Mouse (Mus musculus): ENCODE measurements around the gene Mxra7.

Mxra7 gene

GRCm38 (mm10) chr11:116775407-116775806 is 52.4 kb downstream of the Mxra7 start, which contains the start of gene St6galnac1:
TSS of gene St6galnac1 (minus strand) at chr11:116775507.
- no peak for DNase-seq (ENCODE audit: low spot score)

- DNase-seq (ENCODE audit: low spot score) = no peak
These were observed 54.6 kb downstream of the Mxra7 start for GRCm38 (mm10) chr11:116773205-116773604.

- no peak for DNase-seq (ENCODE audit: low spot score)
These were observed 58.0 kb downstream of the Mxra7 start for GRCm38 (mm10) chr11:116769873-116770272.

DNA sequence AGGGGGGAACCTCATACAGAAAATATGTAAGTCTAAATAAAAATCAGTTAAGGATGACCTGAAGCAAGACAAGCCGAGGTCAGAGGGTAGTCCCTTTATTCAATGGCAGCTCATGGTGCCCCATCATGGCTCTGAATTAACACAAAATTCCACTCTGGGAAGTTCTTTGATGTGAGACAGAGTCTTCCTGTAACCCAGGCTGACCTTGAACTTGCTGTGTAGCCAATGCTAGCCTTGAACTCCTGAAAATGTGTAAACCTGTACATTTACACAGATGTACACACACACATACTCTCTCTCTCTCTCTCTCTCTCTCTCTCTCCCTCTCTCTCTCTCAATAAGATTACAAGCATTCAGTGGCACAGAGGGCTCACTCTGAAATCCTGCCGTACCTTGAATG is 62.9 kb downstream of the Mxra7 start:
- DNase-seq (ENCODE audit: low spot score) = no peak

- no peak for DNase-seq (ENCODE audit: low spot score)
These were observed 63.5 kb downstream of the Mxra7 start for GRCm38 (mm10) chr11:116764346-116764745.

DNA sequence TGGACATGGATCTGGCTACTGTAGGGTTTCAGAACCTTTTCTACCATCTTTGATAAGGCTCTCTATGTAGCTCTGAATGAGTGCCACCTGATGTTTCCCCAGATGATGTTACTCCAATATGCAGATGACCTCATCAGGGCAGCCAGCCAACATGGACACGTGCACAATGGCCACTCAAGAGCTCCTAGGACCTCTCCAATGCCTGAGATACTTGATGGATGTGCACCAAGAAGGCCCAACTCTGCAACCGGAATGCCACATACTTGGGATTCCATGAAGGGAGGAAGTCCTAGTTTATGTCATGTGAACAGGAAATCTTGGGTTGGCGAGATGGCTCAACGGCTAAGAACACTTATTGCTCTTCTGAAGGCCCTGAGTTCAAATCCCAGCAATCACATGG is 72.7 kb downstream of the Mxra7 start:
- no peak for DNase-seq (ENCODE audit: low spot score)

GRCm38 (mm10) chr11:116753674-116754470 is 74.0 kb downstream of the Mxra7 start:
- no peak for DNase-seq (ENCODE audit: low spot score)
